ENCODE assay signal across 7 mouse cellular contexts in genomic region chr8:20557184-20557583, GRCm38 (mm10). TPM values are rescaled to one million over a fixed set of nuclear protein-coding genes. Genes with fewer than 3 reads are reported as not detected.
DNase-seq lines count a peak whose midpoint lies in the region; ATAC-seq lines count a peak whose summit lies in the region.
"Not testable (repeated sequence)": the region's sequence is repeated elsewhere in the genome, so short reads cannot be mapped to it uniquely, and the experiment has no call there.

No protein-coding gene starts in this region.

- H3K4me2 ChIP-seq in forebrain, embryonic 14.5 days (ENCODE audit: low read length); neural tube, embryonic 11.5 days (ENCODE audit: low read depth): not testable (repeated sequence)
- H3K4me2 ChIP-seq in heart, embryonic 15.5 days: peak overlapping the region; percentile 56
- H3K4me2 ChIP-seq in intestine, embryonic 15.5 days (replicated peaks): peak overlapping the region; percentile 31; the same call in 1 of the 2 replicates

- H3K4me1 ChIP-seq in forebrain, embryonic 14.5 days (ENCODE audit: control insufficient read depth, insufficient read depth, low read length); heart, embryonic 15.5 days (replicated peaks); intestine, embryonic 15.5 days (replicated peaks); neural tube, embryonic 11.5 days (ENCODE audit: control insufficient read depth, insufficient read depth, low read length): not testable (repeated sequence)

- not testable (repeated sequence) for H3K36me3 ChIP-seq in forebrain, embryonic 14.5 days (ENCODE audit: control insufficient read depth, insufficient read depth, low read length); heart, embryonic 15.5 days; intestine, embryonic 15.5 days; neural tube, embryonic 11.5 days (ENCODE audit: control insufficient read depth, insufficient read depth, low read length)

- DNase-seq in cerebellum, postnatal 25 days: peak; percentile 1 to 4
- not testable (repeated sequence) for DNase-seq in forebrain, embryonic 14.5 days (ENCODE audit: low spot score); neural tube, embryonic 11.5 days (ENCODE audit: low spot score)
- peak; percentile 0 for DNase-seq in liver

- peak; percentile 83 for ATAC-seq in forebrain, embryonic 14.5 days
- ATAC-seq in heart, embryonic 15.5 days (replicated peaks; ENCODE audit: insufficient number of reproducible peaks, insufficient read depth, low FRiP score, low read depth): peak; percentile 67; the same call in 1 of the 2 replicates
- peak; percentile 83 for ATAC-seq in intestine, embryonic 15.5 days
- peak; percentile 33 for ATAC-seq in megakaryocyte, adult 5-6 weeks (ENCODE audit: poor library complexity, severe bottlenecking)
- peak; percentile 85 for ATAC-seq in neural tube, embryonic 11.5 days (ENCODE audit: insufficient read depth, low FRiP score, low TSS enrichment)

- H3K27ac ChIP-seq in forebrain, embryonic 14.5 days (ENCODE audit: low read depth, low read length); heart, embryonic 15.5 days; intestine, embryonic 15.5 days; neural tube, embryonic 11.5 days (ENCODE audit: low read depth, low read length): not testable (repeated sequence)

- not testable (repeated sequence) for H3K9ac ChIP-seq in forebrain, embryonic 14.5 days (ENCODE audit: low read length); heart, embryonic 15.5 days; intestine, embryonic 15.5 days; neural tube, embryonic 11.5 days (ENCODE audit: low read length)

- H3K9me3 ChIP-seq in forebrain, embryonic 14.5 days (replicated peaks; ENCODE audit: control insufficient read depth, low read length); heart, embryonic 15.5 days (replicated peaks); intestine, embryonic 15.5 days; neural tube, embryonic 11.5 days (ENCODE audit: control insufficient read depth, low read length): not testable (repeated sequence)

- WGBS in forebrain, embryonic 14.5 days: 87% methylated on average over 7 of the region's 8 CpGs
- WGBS in heart, embryonic 15.5 days: 77% methylated on average over 7 of the region's 8 CpGs
- WGBS in intestine, embryonic 15.5 days: 84% methylated on average over 7 of the region's 8 CpGs
- 91% methylated on average over 7 of the region's 8 CpGs for WGBS in neural tube, embryonic 11.5 days

- not testable (repeated sequence) for H3K27me3 ChIP-seq in forebrain, embryonic 14.5 days (replicated peaks; ENCODE audit: control insufficient read depth, insufficient read depth, low read length); heart, embryonic 15.5 days; intestine, embryonic 15.5 days (replicated peaks); neural tube, embryonic 11.5 days (ENCODE audit: control insufficient read depth, insufficient read depth, low read length)

- not testable (repeated sequence) for H3K4me3 ChIP-seq in forebrain, embryonic 14.5 days (ENCODE audit: low read depth, low read length); intestine, embryonic 15.5 days (replicated peaks); neural tube, embryonic 11.5 days (ENCODE audit: low read depth, low read length)
- H3K4me3 ChIP-seq in heart, embryonic 15.5 days: peak overlapping the region; percentile 44

RNA-seq across cellular contexts. Expression of gene Gm21119, which starts 57.5 kb away (rescaled TPM):
- 0.11 TPM in 1 of 2 replicates, not detected in the other for polyA plus RNA-seq in forebrain, embryonic 14.5 days (2014; fragmentation: Nextera tagmentation; extraction: Ambion mirVana)
- 0.22 and 0.31 TPM in 2 replicates for polyA plus RNA-seq in heart, embryonic 15.5 days (2015; fragmentation: Nextera tagmentation; extraction: Ambion mirVana)
- 0.59 and 0.72 TPM in 2 replicates for polyA plus RNA-seq in intestine, embryonic 15.5 days (2015; fragmentation: Nextera tagmentation; extraction: Ambion mirVana)
- total RNA-seq in megakaryocyte, adult 5-6 weeks (2015): 0.11 TPM in 1 of 2 replicates, not detected in the other
- total RNA-seq in megakaryocyte, adult 5-6 weeks (2017): not detected in 2 replicates
- 0.09 TPM in 1 of 2 replicates, not detected in the other for polyA plus RNA-seq in neural tube, embryonic 11.5 days (2014; fragmentation: Nextera tagmentation; extraction: Ambion mirVana)

Comparison
In these comparisons a context has a peak if more than half of its experiments do, and no peak if none do; other contexts are left out.
1. ATAC-seq: peak in every context shown above with its lines; median percentile 85 in neural tube, embryonic 11.5 days; 83 in forebrain, embryonic 14.5 days; 83 in intestine, embryonic 15.5 days; 67 in heart, embryonic 15.5 days; 33 in megakaryocyte, adult 5-6 weeks.